Comparison of ENCODE assay signal across 7 mouse cellular contexts in the genomic region with DNA sequence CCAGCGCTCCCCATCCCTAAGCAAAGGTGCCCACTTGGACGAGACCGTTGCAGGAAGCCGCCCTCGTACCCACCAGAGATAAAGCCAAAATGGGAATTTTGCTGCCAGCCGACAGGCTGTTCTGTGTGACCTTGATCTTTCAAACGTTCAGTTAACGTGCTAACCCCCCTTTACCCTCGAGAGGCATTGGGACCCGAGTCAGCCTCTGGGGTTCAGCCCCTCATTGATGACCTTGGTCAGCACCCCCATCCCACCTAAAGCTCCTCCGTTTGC. TPM values are rescaled to one million over a fixed set of nuclear protein-coding genes. Genes with fewer than 3 reads are reported as not detected.
A peak's percentile ranks its signal among the peaks of the same experiment; 100 is the strongest.
DNase-seq lines count a peak whose midpoint lies in the region; ATAC-seq and TF ChIP-seq lines count a peak whose summit lies in the region.

No protein-coding gene starts in this region.

- peaks cover 10% of the 10 kb centered on the region for H3K4me1 ChIP-seq in lung, adult 2 months (ENCODE audit: control insufficient read depth, insufficient read depth, low read length)
- H3K4me1 ChIP-seq in embryonic fibroblast, embryonic 13.5 days (ENCODE audit: control insufficient read depth, insufficient read depth, low read length) = no peaks in the 10 kb centered on the region
- peaks cover 12% of the 10 kb centered on the region for H3K4me1 ChIP-seq in intestine, embryonic 16.5 days (ENCODE audit: control insufficient read depth, insufficient read depth, low read length)
- H3K4me1 ChIP-seq in neural tube, embryonic 14.5 days (ENCODE audit: control insufficient read depth, insufficient read depth, low read length) = peaks cover 9% of the 10 kb centered on the region; the same call in 1 of the 2 replicates

- peak overlapping the region; percentile 90 for H3K4me3 ChIP-seq in lung, adult 2 months (replicated peaks; ENCODE audit: extremely low read depth, low read depth, low read length)
- peak overlapping the region; percentile 39 for H3K4me3 ChIP-seq in embryonic fibroblast, embryonic 13.5 days (ENCODE audit: insufficient read depth, low read length)
- peak overlapping the region; percentile 61 for H3K4me3 ChIP-seq in intestine, embryonic 16.5 days (ENCODE audit: low read length)
- peak overlapping the region; percentile 71 for H3K4me3 ChIP-seq in neural tube, embryonic 14.5 days (ENCODE audit: low read depth, low read length)

- peak overlapping the region; percentile 71 for H3K9ac ChIP-seq in intestine, embryonic 16.5 days (ENCODE audit: low read depth, low read length)
- peak overlapping the region; percentile 51 for H3K9ac ChIP-seq in neural tube, embryonic 14.5 days (replicated peaks; ENCODE audit: low read depth, low read length)

- H3K27me3 ChIP-seq in intestine, embryonic 16.5 days (replicated peaks; ENCODE audit: control insufficient read depth, insufficient read depth, low read length) = no peaks in the 10 kb centered on the region
- H3K27me3 ChIP-seq in neural tube, embryonic 14.5 days (ENCODE audit: control insufficient read depth, insufficient read depth, low read length) = no peaks in the 10 kb centered on the region

- no peak overlapping the region for H3K27ac ChIP-seq in embryonic fibroblast, embryonic 13.5 days (ENCODE audit: insufficient read depth, low read length)
- no peak overlapping the region for H3K27ac ChIP-seq in intestine, embryonic 16.5 days (ENCODE audit: low read length)
- H3K27ac ChIP-seq in neural tube, embryonic 14.5 days (ENCODE audit: low read depth, low read length) = no peak overlapping the region

- TF ChIP-seq POLR2A in lung, adult 2 months (IDR thresholded peaks at IDR 0.05; ENCODE audit: borderline replicate concordance, extremely low read depth, low read depth, low read length) = no peak
- TF ChIP-seq POLR2A in embryonic fibroblast, embryonic 13.5 days (IDR thresholded peaks at IDR 0.05; ENCODE audit: low read depth, low read length) = no peak

- H3K4me2 ChIP-seq in intestine, embryonic 16.5 days (ENCODE audit: low read depth, low read length) = peak overlapping the region; percentile 96
- H3K4me2 ChIP-seq in neural tube, embryonic 14.5 days (ENCODE audit: low read depth, low read length) = peak overlapping the region; percentile 75

- TF ChIP-seq CTCF in lung, adult 2 months (IDR thresholded peaks at IDR 0.05; ENCODE audit: insufficient read depth, low read length) = no peak
- TF ChIP-seq CTCF in embryonic fibroblast, embryonic 13.5 days (IDR thresholded peaks at IDR 0.05; ENCODE audit: borderline replicate concordance, insufficient read depth, low read length) = no peak

- WGBS in lung, adult 2 months = 6% methylated on average over 11 of the region's 11 CpGs
- 7% methylated on average over 11 of the region's 11 CpGs for WGBS in intestine, embryonic 16.5 days
- 11% methylated on average over 11 of the region's 11 CpGs for WGBS in neural tube, embryonic 14.5 days

- no peak for DNase-seq in lung, adult 2 months
- no peak for DNase-seq in lung, postnatal 14 days
- DNase-seq in embryo, embryonic 11 days = no peak
- no peak for DNase-seq in thymus, postnatal 14 days

- no peaks in the 10 kb centered on the region for H3K36me3 ChIP-seq in intestine, embryonic 16.5 days (ENCODE audit: control insufficient read depth, insufficient read depth, low read length)
- H3K36me3 ChIP-seq in neural tube, embryonic 14.5 days (ENCODE audit: control insufficient read depth, insufficient read depth, low read length) = no peaks in the 10 kb centered on the region

- H3K9me3 ChIP-seq in intestine, embryonic 16.5 days (ENCODE audit: control insufficient read depth, low read length) = peaks cover 3% of the 10 kb centered on the region; the same call in 1 of the 2 replicates
- no peaks in the 10 kb centered on the region for H3K9me3 ChIP-seq in neural tube, embryonic 14.5 days (ENCODE audit: control insufficient read depth, low read length)

- ATAC-seq in intestine, embryonic 16.5 days = no peak
- no peak for ATAC-seq in neural tube, embryonic 14.5 days (ENCODE audit: low read depth)

RNA-seq across cellular contexts. Expression of a gene that starts 0.7 kb away (rescaled TPM):
- polyA plus RNA-seq in lung, adult 2 months (2012; rRNA removed) = 61.1 and 64.0 TPM in 2 replicates
- polyA plus RNA-seq in embryonic fibroblast, embryonic 13.5 days (2011; ENCODE audit: insufficient read length, low read depth, missing spikeins) = 2.2 and 2.9 TPM in 2 replicates
- polyA plus RNA-seq in intestine, embryonic 16.5 days (2015; fragmentation: Nextera tagmentation; extraction: Ambion mirVana) = 7.9 and 8.0 TPM in 2 replicates
- 25.9 and 29.4 TPM in 2 replicates for polyA plus RNA-seq in neural tube, embryonic 14.5 days (2014; fragmentation: Nextera tagmentation; extraction: Ambion mirVana)

Comparison
In these comparisons a context has a peak if more than half of its experiments do, and no peak if none do; other contexts are left out.
1. H3K4me3 ChIP-seq: peak in every context shown above with its lines; median percentile 90 in lung, adult 2 months; 71 in neural tube, embryonic 14.5 days; 61 in intestine, embryonic 16.5 days; 39 in embryonic fibroblast, embryonic 13.5 days.